Mouse (Mus musculus): ENCODE measurements around the gene Cox4i1. TPM values are rescaled to one million over a fixed set of nuclear protein-coding genes. Genes with fewer than 3 reads are reported as not detected.

The Cox4i1 gene
- polyA plus RNA-seq, 1 experiment from 2014 or later, result 1,092 TPM

- no peaks in the 10 kb centered on the region for H3K9me3 ChIP-seq (replicated peaks; ENCODE audit: control insufficient read depth, low read length)
- WGBS, result 51% methylated on average over 6 of the region's 6 CpGs
- H3K36me3 ChIP-seq (ENCODE audit: control insufficient read depth, insufficient read depth, low read length), result no peaks in the 10 kb centered on the region
- peaks cover 4% of the 10 kb centered on the region; the same call in 1 of the 2 replicates for H3K4me1 ChIP-seq (ENCODE audit: control insufficient read depth, insufficient read depth, low read length)
- peaks cover 26% of the 10 kb centered on the region for H3K27me3 ChIP-seq (replicated peaks; ENCODE audit: control insufficient read depth, insufficient read depth, low read length)
- DNase-seq (ENCODE audit: low spot score), result no peak
- H3K4me3 ChIP-seq (ENCODE audit: low read depth, low read length), result no peak overlapping the region
- ATAC-seq, result no peak
- H3K4me2 ChIP-seq (ENCODE audit: low read length), result no peak overlapping the region
- H3K9ac ChIP-seq (ENCODE audit: low read length), result no peak overlapping the region
- no peak overlapping the region for H3K27ac ChIP-seq (ENCODE audit: low read depth, low read length)
Measured at GRCm38 (mm10) chr8:120630848-120631247, 37.2 kb upstream of the Cox4i1 start.

- no peak for ATAC-seq
- peaks cover 29% of the 10 kb centered on the region for H3K27me3 ChIP-seq (replicated peaks; ENCODE audit: control insufficient read depth, insufficient read depth, low read length)
Measured at GRCm38 (mm10) chr8:120631441-120632375, 36.3 kb upstream of the Cox4i1 start.

DNA sequence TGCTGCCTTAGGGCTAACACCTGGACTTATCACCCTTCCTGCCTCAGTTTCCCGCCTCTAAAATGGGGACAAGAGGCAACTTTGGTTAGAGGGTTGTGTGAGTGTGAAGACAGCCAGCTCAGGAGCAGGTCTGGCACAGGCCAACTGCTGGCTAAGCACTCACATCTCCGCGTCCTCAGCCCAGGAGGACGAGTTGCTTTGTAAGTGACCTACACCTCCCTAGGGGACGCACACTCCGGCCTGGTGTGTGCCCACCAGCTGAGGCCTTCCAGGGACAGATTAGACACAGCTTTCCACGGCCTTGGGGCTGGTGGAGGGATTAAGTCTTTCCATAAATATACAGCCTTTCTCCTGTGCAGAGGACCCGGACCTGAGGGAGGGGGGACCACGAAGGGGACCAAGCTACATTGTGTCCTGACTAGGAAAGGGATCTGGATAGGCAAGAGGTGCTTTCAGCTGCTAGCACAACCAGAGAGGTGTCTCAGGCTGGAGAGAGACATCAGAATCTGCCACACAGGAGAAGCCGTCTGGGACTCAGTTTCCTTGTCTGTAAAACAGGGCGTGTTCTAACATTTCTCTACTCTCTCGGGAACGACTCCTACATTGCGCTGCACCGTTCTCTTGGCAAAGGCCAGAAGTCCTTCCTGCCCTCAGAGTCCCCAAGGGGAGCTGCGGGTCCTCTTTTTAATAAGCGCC lies 34.9 kb upstream of the Cox4i1 start:
- H3K4me3 ChIP-seq (ENCODE audit: low read depth, low read length), result peak overlapping the region; percentile 55
- peaks cover 4% of the 10 kb centered on the region; the same call in 1 of the 2 replicates for H3K4me1 ChIP-seq (ENCODE audit: control insufficient read depth, insufficient read depth, low read length)
- H3K9ac ChIP-seq (ENCODE audit: low read length), result peak overlapping the region; percentile 68; the same call in 1 of the 2 replicates
- ATAC-seq (no peak), DNase-seq (ENCODE audit: low spot score) (no peak)
- peaks cover 29% of the 10 kb centered on the region for H3K27me3 ChIP-seq (replicated peaks; ENCODE audit: control insufficient read depth, insufficient read depth, low read length)
- H3K4me2 ChIP-seq (ENCODE audit: low read length), result peak overlapping the region; percentile 95
- 29% methylated on average over 17 of the region's 17 CpGs for WGBS
- no peaks in the 10 kb centered on the region for H3K36me3 ChIP-seq (ENCODE audit: control insufficient read depth, insufficient read depth, low read length)
- no peaks in the 10 kb centered on the region for H3K9me3 ChIP-seq (replicated peaks; ENCODE audit: control insufficient read depth, low read length)
- H3K27ac ChIP-seq (ENCODE audit: low read depth, low read length), result no peak overlapping the region

More at GRCm38 (mm10) chr8:120631441-120632375, 36.3 kb upstream of the Cox4i1 start:
- Histone ChIP-seq H3K4me1 (ENCODE audit: control insufficient read depth, insufficient read depth, low read length) (peaks cover 4% of the 10 kb centered on the region; the same call in 1 of the 2 replicates), H3K36me3 (ENCODE audit: control insufficient read depth, insufficient read depth, low read length) (no peaks in the 10 kb centered on the region), H3K9ac (ENCODE audit: low read length) (no peak overlapping the region), H3K4me2 (ENCODE audit: low read length) (no peak overlapping the region), H3K9me3 (replicated peaks; ENCODE audit: control insufficient read depth, low read length) (no peaks in the 10 kb centered on the region), H3K27ac (ENCODE audit: low read depth, low read length) (no peak overlapping the region), H3K4me3 (ENCODE audit: low read depth, low read length) (no peak overlapping the region)
- DNase-seq (ENCODE audit: low spot score), result no peak
- 69% methylated on average over 21 of the region's 21 CpGs for WGBS

DNA sequence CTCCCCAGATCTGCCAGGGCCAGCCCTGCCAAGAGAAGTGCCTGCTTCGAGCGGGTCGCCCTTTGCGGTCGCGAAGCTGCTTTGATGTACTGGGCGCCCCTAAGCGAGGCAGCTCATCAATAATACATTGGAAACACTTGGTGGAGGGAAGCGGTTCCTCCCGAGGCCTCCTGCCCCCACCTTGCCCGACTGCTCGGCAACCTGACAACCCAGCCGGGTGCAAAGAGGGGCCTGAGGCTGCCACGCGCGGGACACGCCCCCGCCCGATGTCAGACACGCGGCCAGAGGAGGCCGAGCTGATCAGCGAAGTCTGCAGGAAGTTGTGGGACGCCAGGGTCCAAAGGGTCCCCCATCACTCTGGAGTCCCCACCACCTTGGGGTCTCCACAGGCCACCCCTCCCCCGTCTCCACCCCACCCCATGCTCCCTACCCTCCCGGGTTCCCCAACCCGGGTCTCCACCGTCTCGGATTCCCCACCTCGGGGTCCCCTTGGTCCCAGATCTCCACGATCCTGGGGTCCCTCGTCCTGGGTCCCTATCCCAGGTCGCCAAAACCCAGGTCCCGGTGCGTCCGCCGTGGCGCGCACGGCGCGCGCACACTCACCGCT lies 34.3 kb upstream of the Cox4i1 start:
- Histone ChIP-seq H3K4me2 (ENCODE audit: low read length) (peak overlapping the region; percentile 95), H3K9me3 (replicated peaks; ENCODE audit: control insufficient read depth, low read length) (no peaks in the 10 kb centered on the region), H3K27ac (ENCODE audit: low read depth, low read length) (no peak overlapping the region), H3K4me1 (ENCODE audit: control insufficient read depth, insufficient read depth, low read length) (peaks cover 4% of the 10 kb centered on the region; the same call in 1 of the 2 replicates), H3K27me3 (replicated peaks; ENCODE audit: control insufficient read depth, insufficient read depth, low read length) (peaks cover 29% of the 10 kb centered on the region), H3K36me3 (ENCODE audit: control insufficient read depth, insufficient read depth, low read length) (no peaks in the 10 kb centered on the region), H3K9ac (ENCODE audit: low read length) (peak overlapping the region; percentile 68), H3K4me3 (ENCODE audit: low read depth, low read length) (peak overlapping the region; percentile 55)
- DNase-seq (ENCODE audit: low spot score) (peak; percentile 23), ATAC-seq (no peak)
- WGBS, result under 1% methylated on average over 41 of the region's 44 CpGs

DNA sequence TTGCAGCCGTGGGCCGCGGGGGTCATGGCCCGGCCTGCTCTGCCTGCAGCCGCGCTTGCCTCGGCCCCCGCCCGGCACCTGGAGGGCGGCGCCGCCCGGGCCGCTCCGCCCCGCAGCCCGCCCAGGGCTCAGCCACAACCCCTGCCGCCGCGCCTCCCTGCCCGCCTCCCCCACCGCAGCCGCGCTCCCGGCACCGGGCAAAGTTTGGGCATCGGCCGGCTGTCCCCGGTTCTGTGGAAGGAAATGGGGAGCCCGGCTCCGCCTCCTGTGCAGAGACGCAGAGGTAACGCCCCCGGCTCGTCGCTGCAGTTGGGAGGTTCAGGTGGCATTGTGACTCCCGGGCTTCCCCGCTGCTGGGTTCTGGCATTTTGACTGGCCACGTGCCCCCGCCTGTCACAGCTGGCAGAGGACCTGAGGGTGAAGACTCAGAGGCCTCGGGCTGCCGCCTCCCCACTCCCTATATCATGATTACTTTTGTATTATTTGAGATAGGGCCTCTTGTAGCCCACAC lies 33.6 kb upstream of the Cox4i1 start:
- peak overlapping the region; percentile 95 for H3K4me2 ChIP-seq (ENCODE audit: low read length)
- H3K9me3 ChIP-seq (replicated peaks; ENCODE audit: control insufficient read depth, low read length), result no peaks in the 10 kb centered on the region
- H3K27ac ChIP-seq (ENCODE audit: low read depth, low read length), result no peak overlapping the region
- no peaks in the 10 kb centered on the region for H3K36me3 ChIP-seq (ENCODE audit: control insufficient read depth, insufficient read depth, low read length)
- peak; percentile 54; the same call in 1 of the 2 replicates for ATAC-seq
- peaks cover 4% of the 10 kb centered on the region; the same call in 1 of the 2 replicates for H3K4me1 ChIP-seq (ENCODE audit: control insufficient read depth, insufficient read depth, low read length)
- no peak for DNase-seq (ENCODE audit: low spot score)
- peak overlapping the region; percentile 55 for H3K4me3 ChIP-seq (ENCODE audit: low read depth, low read length)
- under 1% methylated on average over 28 of the region's 42 CpGs for WGBS
- H3K27me3 ChIP-seq (replicated peaks; ENCODE audit: control insufficient read depth, insufficient read depth, low read length), result peaks cover 29% of the 10 kb centered on the region
- peak overlapping the region; percentile 68 for H3K9ac ChIP-seq (ENCODE audit: low read length)

GRCm38 (mm10) chr8:120641245-120641644 lies 26.8 kb upstream of the Cox4i1 start:
- H3K4me2 ChIP-seq (ENCODE audit: low read length), result no peak overlapping the region
- DNase-seq (ENCODE audit: low spot score) (no peak), ATAC-seq (no peak)
- no peak overlapping the region for H3K9ac ChIP-seq (ENCODE audit: low read length)
- no peaks in the 10 kb centered on the region for H3K4me1 ChIP-seq (ENCODE audit: control insufficient read depth, insufficient read depth, low read length)
- no peak overlapping the region for H3K4me3 ChIP-seq (ENCODE audit: low read depth, low read length)
- no peaks in the 10 kb centered on the region for H3K36me3 ChIP-seq (ENCODE audit: control insufficient read depth, insufficient read depth, low read length)
- H3K9me3 ChIP-seq (replicated peaks; ENCODE audit: control insufficient read depth, low read length), result no peaks in the 10 kb centered on the region
- WGBS, result 28% methylated on average over 8 of the region's 8 CpGs
- 0 out of 2 replicates have a peak, but pooled peaks cover under 1% of the 10 kb centered on the region for H3K27me3 ChIP-seq (replicated peaks; ENCODE audit: control insufficient read depth, insufficient read depth, low read length)
- no peak overlapping the region for H3K27ac ChIP-seq (ENCODE audit: low read depth, low read length)

DNA sequence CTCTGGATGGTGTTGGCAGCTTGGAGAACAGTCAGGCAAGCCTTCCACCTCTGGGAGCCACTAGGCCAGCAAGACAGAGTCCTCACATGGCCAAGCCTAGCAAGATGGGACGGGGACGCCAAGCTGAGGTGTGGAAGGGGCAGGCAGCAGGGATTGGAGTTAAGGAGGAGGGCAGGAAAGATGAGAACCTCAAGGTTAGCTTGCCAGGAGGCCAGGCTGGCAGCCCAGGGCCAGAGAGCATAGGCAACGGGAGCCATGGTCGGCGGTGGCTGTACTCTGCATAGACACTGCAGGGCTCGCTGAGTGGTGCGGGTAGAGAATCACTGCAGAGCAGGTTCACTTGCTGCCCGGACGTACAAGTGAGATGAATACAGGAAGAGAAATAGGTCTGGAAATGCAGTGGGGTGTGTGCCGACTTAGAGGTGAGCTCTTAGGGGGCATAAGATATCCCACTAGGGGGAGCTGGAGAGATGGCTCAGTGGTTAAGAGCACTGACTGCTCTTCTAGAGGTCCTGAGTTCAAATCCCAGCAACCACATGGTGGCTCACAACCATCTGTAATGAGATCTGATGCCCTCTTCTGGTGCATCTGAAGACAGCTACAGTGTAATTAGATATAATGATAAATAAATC lies 25.9 kb upstream of the Cox4i1 start:
- no peaks in the 10 kb centered on the region for H3K4me1 ChIP-seq (ENCODE audit: control insufficient read depth, insufficient read depth, low read length)
- H3K9me3 ChIP-seq (replicated peaks; ENCODE audit: control insufficient read depth, low read length), result no peaks in the 10 kb centered on the region
- 79% methylated on average over 10 of the region's 10 CpGs for WGBS
- H3K4me3 ChIP-seq (ENCODE audit: low read depth, low read length), result no peak overlapping the region
- H3K4me2 ChIP-seq (ENCODE audit: low read length), result no peak overlapping the region
- no peak overlapping the region for H3K9ac ChIP-seq (ENCODE audit: low read length)
- DNase-seq (ENCODE audit: low spot score), result no peak
- H3K36me3 ChIP-seq (ENCODE audit: control insufficient read depth, insufficient read depth, low read length), result no peaks in the 10 kb centered on the region
- ATAC-seq, result no peak
- H3K27me3 ChIP-seq (replicated peaks; ENCODE audit: control insufficient read depth, insufficient read depth, low read length), result no peaks in the 10 kb centered on the region
- no peak overlapping the region for H3K27ac ChIP-seq (ENCODE audit: low read depth, low read length)

- H3K36me3 ChIP-seq (ENCODE audit: control insufficient read depth, insufficient read depth, low read length), result 0 out of 2 replicates have a peak, but pooled peaks cover 4% of the 10 kb centered on the region
- WGBS, result 43% methylated on average over 7 of the region's 7 CpGs
- H3K27me3 ChIP-seq (replicated peaks; ENCODE audit: control insufficient read depth, insufficient read depth, low read length), result no peaks in the 10 kb centered on the region
- peak overlapping the region; percentile 44 for H3K27ac ChIP-seq (ENCODE audit: low read depth, low read length)
- no peak overlapping the region for H3K4me3 ChIP-seq (ENCODE audit: low read depth, low read length)
- H3K9ac ChIP-seq (ENCODE audit: low read length), result no peak overlapping the region
- ATAC-seq, result peak; percentile 54
- H3K9me3 ChIP-seq (replicated peaks; ENCODE audit: control insufficient read depth, low read length), result no peaks in the 10 kb centered on the region
- no peak overlapping the region for H3K4me2 ChIP-seq (ENCODE audit: low read length)
- DNase-seq (ENCODE audit: low spot score), result peak; percentile 72
- no peaks in the 10 kb centered on the region for H3K4me1 ChIP-seq (ENCODE audit: control insufficient read depth, insufficient read depth, low read length)
Measured at GRCm38 (mm10) chr8:120644663-120645062, 23.4 kb upstream of the Cox4i1 start.
